ENCODE assay signal across 15 mouse cellular contexts in the genomic region with DNA sequence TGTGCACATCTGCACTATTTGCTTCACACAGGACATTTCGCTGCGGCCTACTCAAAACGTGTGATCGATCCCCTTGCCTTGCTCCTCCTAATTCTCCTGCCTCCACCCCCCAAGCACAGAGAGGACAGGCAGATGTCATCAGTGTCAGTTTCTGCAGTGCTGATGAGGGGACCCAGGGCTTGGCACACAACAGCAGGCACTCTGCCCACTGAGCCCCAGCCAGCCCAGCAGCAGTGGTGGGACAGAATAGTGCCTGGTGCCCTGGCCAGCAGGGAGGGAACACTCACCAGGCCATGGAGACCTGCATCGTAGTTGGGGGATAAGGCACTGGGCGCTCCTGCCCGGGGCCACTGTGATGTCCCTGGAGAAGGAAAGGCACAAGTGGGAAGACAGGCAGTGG. TPM values are rescaled to one million over a fixed set of nuclear protein-coding genes. Genes with fewer than 3 reads are reported as not detected.
"Had no signal": no experiment of that assay in that cellular context is flagged by ENCODE, and none has a peak within 500 bp of the region (broad histone marks: within the 10 kb centered on the region; RNA-seq: fewer than 3 reads in every experiment).

No protein-coding gene starts in this region.

- H3K4me2 ChIP-seq: kidney, embryonic 15.5 days; liver, embryonic 15.5 days; lung, embryonic 14.5 days; midbrain, embryonic 13.5 days; neural tube, embryonic 15.5 days had no signal

- H3K9ac ChIP-seq: kidney, embryonic 15.5 days; liver, embryonic 15.5 days; lung, embryonic 14.5 days; midbrain, embryonic 13.5 days; neural tube, embryonic 15.5 days had no signal

- H3K27me3 ChIP-seq: kidney, embryonic 15.5 days; liver, embryonic 15.5 days; midbrain, embryonic 13.5 days; neural tube, embryonic 15.5 days had no signal

- ATAC-seq: midbrain, embryonic 13.5 days had no signal

- H3K9me3 ChIP-seq: kidney, embryonic 15.5 days; liver, embryonic 15.5 days; midbrain, embryonic 13.5 days; neural tube, embryonic 15.5 days had no signal

- DNase-seq: kidney, adult 2 months; kidney, postnatal 14 days; layer of hippocampus, postnatal 36 days; lung, embryonic 14.5 days; lung, postnatal 10 days; lung, postnatal 4 days; right cerebral cortex, adult 18-20 months; thymus, postnatal 4 days had no signal

- H3K27ac ChIP-seq: kidney, embryonic 15.5 days; liver, embryonic 15.5 days; neural tube, embryonic 15.5 days; stomach, postnatal 0 days had no signal

- H3K4me3 ChIP-seq: kidney, embryonic 15.5 days; liver, embryonic 15.5 days; midbrain, embryonic 13.5 days; myocyte; neural tube, embryonic 15.5 days had no signal

RNA-seq across cellular contexts. Expression of gene Plk5, which starts 59.3 kb away (rescaled TPM):
- total RNA-seq: megakaryocyte-erythroid progenitor cell, adult 5-6 weeks had no signal
